Mouse (Mus musculus): Measurements from ENCODE around the gene Tarbp1. TPM values are rescaled to one million over a fixed set of nuclear protein-coding genes. Genes with fewer than 3 reads are reported as not detected.
A peak's percentile ranks its signal among the peaks of the same experiment; 100 is the strongest.
"Not testable (repeated sequence)": the region's sequence is repeated elsewhere in the genome, so short reads cannot be mapped to it uniquely, and the experiment has no call there.

The Tarbp1 gene
- polyA plus RNA-seq, 1 experiment from 2014 or later, result 2.3 TPM

- no peak for DNase-seq (ENCODE audit: low spot score)
- Histone ChIP-seq H3K9ac (ENCODE audit: low read depth, low read length) (no peak overlapping the region), H3K36me3 (ENCODE audit: control insufficient read depth, insufficient read depth, low read length) (no peaks in the 10 kb centered on the region), H3K4me3 (ENCODE audit: low read depth, low read length) (no peak overlapping the region), H3K27me3 (ENCODE audit: control insufficient read depth, insufficient read depth, low read length) (no peaks in the 10 kb centered on the region), H3K9me3 (ENCODE audit: control insufficient read depth, low read length) (no peaks in the 10 kb centered on the region), H3K4me1 (replicated peaks; ENCODE audit: control insufficient read depth, insufficient read depth, low read length) (no peaks in the 10 kb centered on the region), H3K27ac (ENCODE audit: low read depth, low read length) (no peak overlapping the region), H3K4me2 (replicated peaks; ENCODE audit: low read depth, low read length) (no peak overlapping the region)
- no peak for ATAC-seq (ENCODE audit: low FRiP score)
- WGBS, result 88% methylated on average over 7 of the region's 7 CpGs
Observed at GRCm38 (mm10) chr8:126433827-126434226, 41.0 kb downstream of the Tarbp1 start.

- no peaks in the 10 kb centered on the region for H3K27me3 ChIP-seq (ENCODE audit: control insufficient read depth, insufficient read depth, low read length)
- H3K9ac ChIP-seq (ENCODE audit: low read depth, low read length), result no peak overlapping the region
- H3K4me2 ChIP-seq (replicated peaks; ENCODE audit: low read depth, low read length), result no peak overlapping the region
- H3K36me3 ChIP-seq (ENCODE audit: control insufficient read depth, insufficient read depth, low read length), result peaks cover 8% of the 10 kb centered on the region; the same call in 1 of the 2 replicates
- DNase-seq (ENCODE audit: low spot score) (no peak), ATAC-seq (ENCODE audit: low FRiP score) (no peak)
- H3K27ac ChIP-seq (ENCODE audit: low read depth, low read length), result no peak overlapping the region
- WGBS, result 97% methylated on average over 5 of the region's 5 CpGs
- H3K9me3 ChIP-seq (ENCODE audit: control insufficient read depth, low read length), result no peaks in the 10 kb centered on the region
- no peak overlapping the region for H3K4me3 ChIP-seq (ENCODE audit: low read depth, low read length)
- no peaks in the 10 kb centered on the region for H3K4me1 ChIP-seq (replicated peaks; ENCODE audit: control insufficient read depth, insufficient read depth, low read length)
Observed at GRCm38 (mm10) chr8:126429635-126430034, 45.2 kb downstream of the Tarbp1 start.

DNA sequence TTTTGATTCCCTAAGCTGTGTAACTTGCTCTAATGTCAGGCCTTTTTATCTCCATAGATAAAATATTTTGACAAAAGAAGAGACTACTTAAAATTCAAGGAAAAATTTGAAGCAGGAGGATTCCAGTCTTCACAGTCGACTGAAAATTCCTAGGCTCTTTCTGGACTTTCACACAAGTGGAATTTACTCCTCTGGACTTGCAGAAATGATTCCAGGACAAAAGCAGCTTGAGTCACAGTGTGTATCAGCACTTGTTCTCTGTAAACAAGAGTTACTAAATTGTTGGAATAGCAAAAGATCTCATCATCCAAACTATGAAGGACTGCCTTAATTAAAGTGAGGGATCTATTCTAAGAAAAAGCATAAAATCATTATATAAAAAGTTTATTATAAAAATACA is 49.9 kb downstream of the Tarbp1 start:
- Histone ChIP-seq H3K9me3 (ENCODE audit: control insufficient read depth, low read length) (no peaks in the 10 kb centered on the region), H3K36me3 (ENCODE audit: control insufficient read depth, insufficient read depth, low read length) (peaks cover 8% of the 10 kb centered on the region; the same call in 1 of the 2 replicates), H3K27ac (ENCODE audit: low read depth, low read length) (no peak overlapping the region), H3K4me2 (replicated peaks; ENCODE audit: low read depth, low read length) (no peak overlapping the region), H3K4me3 (ENCODE audit: low read depth, low read length) (no peak overlapping the region), H3K27me3 (ENCODE audit: control insufficient read depth, insufficient read depth, low read length) (no peaks in the 10 kb centered on the region), H3K4me1 (replicated peaks; ENCODE audit: control insufficient read depth, insufficient read depth, low read length) (no peaks in the 10 kb centered on the region), H3K9ac (ENCODE audit: low read depth, low read length) (no peak overlapping the region)
- 91% methylated on average over 1 of the region's 1 CpGs for WGBS
- DNase-seq (ENCODE audit: low spot score), result no peak
- no peak for ATAC-seq (ENCODE audit: low FRiP score)

- no peak overlapping the region for H3K4me3 ChIP-seq (ENCODE audit: low read depth, low read length)
- H3K4me1 ChIP-seq (replicated peaks; ENCODE audit: control insufficient read depth, insufficient read depth, low read length), result no peaks in the 10 kb centered on the region
- ATAC-seq (ENCODE audit: low FRiP score) (no peak), DNase-seq (ENCODE audit: low spot score) (no peak)
- H3K27ac ChIP-seq (ENCODE audit: low read depth, low read length), result no peak overlapping the region
- no peaks in the 10 kb centered on the region for H3K9me3 ChIP-seq (ENCODE audit: control insufficient read depth, low read length)
- H3K36me3 ChIP-seq (ENCODE audit: control insufficient read depth, insufficient read depth, low read length), result peaks cover 8% of the 10 kb centered on the region; the same call in 1 of the 2 replicates
- no peak overlapping the region for H3K9ac ChIP-seq (ENCODE audit: low read depth, low read length)
- H3K4me2 ChIP-seq (replicated peaks; ENCODE audit: low read depth, low read length), result no peak overlapping the region
- WGBS, result 92% methylated on average over 4 of the region's 4 CpGs
- no peaks in the 10 kb centered on the region for H3K27me3 ChIP-seq (ENCODE audit: control insufficient read depth, insufficient read depth, low read length)
Observed at GRCm38 (mm10) chr8:126424163-126424562, 50.7 kb downstream of the Tarbp1 start.

DNA sequence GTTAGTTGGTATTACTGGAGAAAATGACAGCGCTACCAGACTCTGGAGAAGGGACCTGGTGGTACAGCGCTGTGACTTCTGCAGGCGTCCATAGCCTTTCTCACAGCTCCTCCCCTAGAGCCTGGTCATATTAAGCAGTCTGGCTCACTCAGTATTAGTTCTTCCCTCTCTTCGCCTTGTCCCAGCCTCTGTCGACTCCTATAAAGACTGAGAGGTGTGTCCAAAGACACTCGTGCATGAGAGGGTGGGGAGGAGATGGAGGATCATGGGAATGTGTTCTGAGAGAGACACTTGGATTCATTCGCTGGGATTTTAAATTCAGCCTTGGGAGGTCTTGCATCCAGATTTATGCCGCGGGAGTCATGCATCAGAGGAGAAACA is 52.0 kb downstream of the Tarbp1 start:
- ATAC-seq (ENCODE audit: low FRiP score) (peak; percentile 56), DNase-seq (ENCODE audit: low spot score) (no peak)
- Histone ChIP-seq H3K27ac (ENCODE audit: low read depth, low read length) (peak overlapping the region; percentile 17; the same call in 1 of the 2 replicates), H3K4me3 (ENCODE audit: low read depth, low read length) (peak overlapping the region; percentile 74), H3K27me3 (ENCODE audit: control insufficient read depth, insufficient read depth, low read length) (no peaks in the 10 kb centered on the region), H3K9me3 (ENCODE audit: control insufficient read depth, low read length) (no peaks in the 10 kb centered on the region), H3K9ac (ENCODE audit: low read depth, low read length) (peak overlapping the region; percentile 73), H3K4me2 (replicated peaks; ENCODE audit: low read depth, low read length) (peak overlapping the region; percentile 72), H3K4me1 (replicated peaks; ENCODE audit: control insufficient read depth, insufficient read depth, low read length) (no peaks in the 10 kb centered on the region), H3K36me3 (ENCODE audit: control insufficient read depth, insufficient read depth, low read length) (peaks cover 8% of the 10 kb centered on the region; the same call in 1 of the 2 replicates)
- 15% methylated on average over 9 of the region's 9 CpGs for WGBS

GRCm38 (mm10) chr8:126422174-126422919 is 52.5 kb downstream of the Tarbp1 start, which contains the start of gene Coa6:
Gene Coa6 (plus strand): TSS chr8:126422515.
- DNase-seq (ENCODE audit: low spot score), result peak; percentile 99
- Histone ChIP-seq H3K4me1 (replicated peaks; ENCODE audit: control insufficient read depth, insufficient read depth, low read length) (no peaks in the 10 kb centered on the region), H3K4me2 (replicated peaks; ENCODE audit: low read depth, low read length) (peak within 1 kb of the TSS; percentile 72), H3K9ac (ENCODE audit: low read depth, low read length) (peak within 1 kb of the TSS; percentile 73), H3K27ac (ENCODE audit: low read depth, low read length) (peak within 1 kb of the TSS; percentile 17; the same call in 1 of the 2 replicates), H3K9me3 (ENCODE audit: control insufficient read depth, low read length) (no peaks in the 10 kb centered on the region), H3K36me3 (ENCODE audit: control insufficient read depth, insufficient read depth, low read length) (peaks cover 5% of the 10 kb centered on the region; the same call in 1 of the 2 replicates), H3K4me3 (ENCODE audit: low read depth, low read length) (peak within 1 kb of the TSS; percentile 74), H3K27me3 (ENCODE audit: control insufficient read depth, insufficient read depth, low read length) (no peaks in the 10 kb centered on the region)
- ATAC-seq (ENCODE audit: low FRiP score), result peak; percentile 99
- under 1% methylated on average over 59 of the region's 61 CpGs for WGBS

- Histone ChIP-seq H3K27me3 (ENCODE audit: control insufficient read depth, insufficient read depth, low read length) (no peaks in the 10 kb centered on the region), H3K4me1 (replicated peaks; ENCODE audit: control insufficient read depth, insufficient read depth, low read length) (no peaks in the 10 kb centered on the region), H3K4me3 (ENCODE audit: low read depth, low read length) (no peak overlapping the region), H3K9me3 (ENCODE audit: control insufficient read depth, low read length) (no peaks in the 10 kb centered on the region), H3K36me3 (ENCODE audit: control insufficient read depth, insufficient read depth, low read length) (no peaks in the 10 kb centered on the region), H3K27ac (ENCODE audit: low read depth, low read length) (no peak overlapping the region), H3K4me2 (replicated peaks; ENCODE audit: low read depth, low read length) (no peak overlapping the region), H3K9ac (ENCODE audit: low read depth, low read length) (no peak overlapping the region)
- ATAC-seq (ENCODE audit: low FRiP score) (no peak), DNase-seq (ENCODE audit: low spot score) (no peak)
- 80% methylated on average over 3 of the region's 3 CpGs for WGBS
Observed at GRCm38 (mm10) chr8:126420834-126421233, 54.0 kb downstream of the Tarbp1 start.

- DNase-seq (ENCODE audit: low spot score) (no peak), ATAC-seq (ENCODE audit: low FRiP score) (no peak)
- Histone ChIP-seq H3K4me2 (replicated peaks; ENCODE audit: low read depth, low read length) (no peak overlapping the region), H3K4me1 (replicated peaks; ENCODE audit: control insufficient read depth, insufficient read depth, low read length) (no peaks in the 10 kb centered on the region), H3K4me3 (ENCODE audit: low read depth, low read length) (no peak overlapping the region), H3K9me3 (ENCODE audit: control insufficient read depth, low read length) (no peaks in the 10 kb centered on the region), H3K9ac (ENCODE audit: low read depth, low read length) (no peak overlapping the region), H3K27me3 (ENCODE audit: control insufficient read depth, insufficient read depth, low read length) (no peaks in the 10 kb centered on the region), H3K27ac (ENCODE audit: low read depth, low read length) (no peak overlapping the region), H3K36me3 (ENCODE audit: control insufficient read depth, insufficient read depth, low read length) (no peaks in the 10 kb centered on the region)
- 79% methylated on average over 4 of the region's 4 CpGs for WGBS
Observed at GRCm38 (mm10) chr8:126405030-126405429, 69.8 kb downstream of the Tarbp1 start.

DNA sequence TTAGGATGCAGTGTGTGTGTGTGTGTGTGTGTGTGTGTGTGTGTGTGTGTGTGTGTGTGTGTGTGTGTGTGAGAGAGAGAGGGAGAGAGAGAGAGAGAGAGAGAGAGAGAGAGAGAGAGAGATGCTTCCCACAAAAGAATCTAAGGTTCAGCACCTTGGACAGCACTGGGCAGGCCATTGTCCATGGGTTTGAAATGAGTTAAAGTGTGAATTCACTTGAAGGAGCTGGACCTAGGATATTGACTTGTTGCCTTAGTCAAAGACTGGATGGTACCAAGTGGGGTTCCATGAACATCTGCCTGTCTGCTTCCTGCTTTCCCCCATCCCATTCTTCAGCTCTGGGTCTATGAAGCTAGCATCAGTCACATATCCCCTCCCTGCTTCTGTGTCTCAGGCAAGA is 70.3 kb downstream of the Tarbp1 start:
- not testable (repeated sequence) for H3K27me3 ChIP-seq (ENCODE audit: control insufficient read depth, insufficient read depth, low read length); H3K36me3 ChIP-seq (ENCODE audit: control insufficient read depth, insufficient read depth, low read length); H3K4me1 ChIP-seq (replicated peaks; ENCODE audit: control insufficient read depth, insufficient read depth, low read length); H3K9ac ChIP-seq (ENCODE audit: low read depth, low read length); H3K4me3 ChIP-seq (ENCODE audit: low read depth, low read length); H3K27ac ChIP-seq (ENCODE audit: low read depth, low read length); ATAC-seq (ENCODE audit: low FRiP score); H3K4me2 ChIP-seq (replicated peaks; ENCODE audit: low read depth, low read length); H3K9me3 ChIP-seq (ENCODE audit: control insufficient read depth, low read length)
- peak; percentile 55 for DNase-seq (ENCODE audit: low spot score)

All from hindbrain, embryonic 11.5 days (tissue).